Mouse (Mus musculus): ENCODE results near the gene Gchfr. TPM values are rescaled to one million over a fixed set of nuclear protein-coding genes. Genes with fewer than 3 reads are reported as not detected.

The Gchfr gene
- 97.7 and 115 TPM in 2 replicates for polyA plus RNA-seq (2015; fragmentation: Nextera tagmentation; extraction: Ambion mirVana)

DNA sequence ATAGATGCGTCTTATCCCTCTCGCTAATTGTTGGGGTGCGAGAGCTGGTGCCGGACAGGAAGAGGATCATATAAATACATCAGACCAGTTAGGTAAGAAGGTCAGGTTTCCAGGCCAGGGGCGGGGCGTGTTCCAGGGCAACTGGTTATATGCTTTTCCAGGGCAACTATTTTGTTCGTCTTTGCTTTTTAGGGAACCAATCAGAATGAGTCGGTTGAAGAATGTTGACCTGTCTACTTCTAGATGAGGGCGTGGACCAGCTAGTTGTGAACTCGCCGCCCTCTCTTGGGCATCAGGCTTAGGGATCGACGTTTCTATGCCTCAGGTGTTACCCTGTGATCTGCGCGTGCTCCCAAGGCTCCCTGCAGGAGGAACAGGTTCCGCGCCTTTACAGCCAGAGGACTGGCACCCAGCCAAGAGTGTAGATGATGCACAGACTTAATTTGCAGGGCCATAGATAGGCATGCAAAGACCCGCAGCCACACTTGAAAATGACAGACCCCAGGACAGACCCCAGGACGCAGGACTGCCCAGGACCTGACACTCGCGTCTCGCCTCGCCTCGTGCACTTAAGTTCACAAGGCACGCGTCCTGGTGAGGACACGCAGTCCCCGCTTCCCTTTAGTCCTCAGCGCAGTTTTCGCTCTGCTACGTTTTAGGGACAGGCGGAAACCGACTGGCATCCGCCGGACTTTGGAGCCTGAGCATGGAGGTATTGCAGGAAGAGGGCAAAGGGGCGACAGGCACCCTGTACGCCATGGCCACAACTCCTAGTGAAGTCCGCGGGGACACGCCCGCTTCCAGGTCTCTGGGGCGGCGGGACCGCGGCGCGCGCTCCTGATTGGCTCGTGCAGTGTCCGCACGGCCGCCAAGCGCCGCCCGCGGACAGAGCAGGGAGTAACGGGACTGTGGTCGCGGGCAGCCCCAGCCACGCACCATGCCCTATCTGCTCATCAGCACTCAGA lies at the start of gene Gchfr:
Gchfr (plus strand) TSS at position 873 of the 965 bp plus-strand sequence.
- Histone ChIP-seq H3K36me3 (ENCODE audit: control insufficient read depth, insufficient read depth) (no peaks in the 10 kb centered on the region; the same call in none of the 2 replicates), H3K4me3 (ENCODE audit: low read depth, low read length) (peak within 1 kb of the TSS; percentile 66), H3K9me3 (replicated peaks; ENCODE audit: control insufficient read depth, low read length) (no peaks in the 10 kb centered on the region), H3K4me2 (ENCODE audit: low read depth, low read length) (peak within 1 kb of the TSS; percentile 93), H3K27ac (ENCODE audit: low read length) (peak within 1 kb of the TSS; percentile 63), H3K27me3 (ENCODE audit: control insufficient read depth, insufficient read depth, low read depth, low read length) (peaks cover 30% of the 10 kb centered on the region), H3K4me1 (ENCODE audit: control insufficient read depth, low read depth, low read length) (peaks cover 20% of the 10 kb centered on the region), H3K9ac (ENCODE audit: low read depth, low read length) (peak within 1 kb of the TSS; percentile 68)
- ATAC-seq (ENCODE audit: low read depth) = peak; percentile 88
- WGBS (ENCODE audit: insufficient replicate concordance) = 1% methylated on average over 60 of the region's 60 CpGs

DNA sequence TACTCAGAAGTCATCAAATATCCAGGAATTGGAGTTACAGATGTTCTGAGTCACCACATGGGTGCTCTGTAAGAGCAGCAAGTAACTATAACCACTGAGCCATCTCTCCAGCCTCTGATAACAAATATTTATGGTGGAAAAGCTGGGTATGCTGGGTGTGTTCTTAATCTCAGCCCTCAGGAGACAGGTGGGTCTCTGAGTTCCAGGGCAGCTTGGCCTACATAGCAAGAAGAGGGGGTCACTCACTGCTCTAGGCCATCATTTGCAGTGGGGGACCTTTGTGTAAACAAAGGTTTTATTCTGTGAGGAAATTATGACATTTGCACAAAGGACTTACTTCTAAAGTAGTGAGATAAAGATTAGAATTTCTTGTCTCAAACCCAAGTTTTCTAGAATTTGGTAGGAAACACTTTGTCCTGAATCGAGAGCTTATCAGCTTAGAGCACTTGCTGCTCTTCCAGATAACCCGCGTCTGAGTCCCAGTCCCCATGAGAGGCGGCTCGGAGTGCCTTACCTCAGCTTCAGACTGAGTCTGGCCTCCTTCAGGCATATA lies 31.2 kb upstream of the Gchfr start:
- H3K36me3 ChIP-seq (ENCODE audit: control insufficient read depth, insufficient read depth) = peaks cover 72% of the 10 kb centered on the region
- H3K4me1 ChIP-seq (ENCODE audit: control insufficient read depth, low read depth, low read length) = peaks cover 27% of the 10 kb centered on the region
- H3K9me3 ChIP-seq (replicated peaks; ENCODE audit: control insufficient read depth, low read length) = no peaks in the 10 kb centered on the region
- H3K27me3 ChIP-seq (ENCODE audit: control insufficient read depth, insufficient read depth, low read depth, low read length) = no peaks in the 10 kb centered on the region
- H3K27ac ChIP-seq (ENCODE audit: low read length) = peak overlapping the region; percentile 97
- peak; percentile 98 for ATAC-seq (ENCODE audit: low read depth)
- H3K4me3 ChIP-seq (ENCODE audit: low read depth, low read length) = no peak overlapping the region
- 23% methylated on average over 5 of the region's 5 CpGs for WGBS (ENCODE audit: insufficient replicate concordance)
- H3K4me2 ChIP-seq (ENCODE audit: low read depth, low read length) = peak overlapping the region; percentile 52
- peak overlapping the region; percentile 36; the same call in 1 of the 2 replicates for H3K9ac ChIP-seq (ENCODE audit: low read depth, low read length)

DNA sequence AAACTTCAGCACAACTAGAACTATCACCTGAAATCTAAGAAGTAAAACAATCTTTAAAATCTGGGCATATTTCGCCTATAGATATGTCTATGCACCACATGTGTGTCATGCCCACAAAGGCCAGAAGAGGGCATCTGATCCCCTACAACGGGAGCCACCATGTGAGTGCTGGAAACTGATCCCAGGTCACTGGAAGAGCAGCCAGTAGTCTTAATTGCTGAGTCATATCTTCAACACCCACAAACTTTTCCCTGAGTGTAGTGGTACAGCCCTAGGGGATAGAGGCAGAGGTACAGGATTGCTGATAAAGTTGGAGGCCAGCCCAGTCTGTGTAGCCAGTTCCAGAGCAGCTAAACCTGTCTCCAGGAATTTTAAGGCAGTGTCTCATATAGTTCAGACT lies 22.4 kb upstream of the Gchfr start:
- Histone ChIP-seq H3K27me3 (ENCODE audit: control insufficient read depth, insufficient read depth, low read depth, low read length) (no peaks in the 10 kb centered on the region), H3K27ac (ENCODE audit: low read length) (no peak overlapping the region), H3K4me3 (ENCODE audit: low read depth, low read length) (no peak overlapping the region), H3K9ac (ENCODE audit: low read depth, low read length) (no peak overlapping the region), H3K36me3 (ENCODE audit: control insufficient read depth, insufficient read depth) (peaks cover 71% of the 10 kb centered on the region), H3K4me1 (ENCODE audit: control insufficient read depth, low read depth, low read length) (no peaks in the 10 kb centered on the region), H3K9me3 (replicated peaks; ENCODE audit: control insufficient read depth, low read length) (no peaks in the 10 kb centered on the region; the same call in 1 of the 2 replicates), H3K4me2 (ENCODE audit: low read depth, low read length) (no peak overlapping the region)
- 80% methylated on average over 2 of the region's 2 CpGs for WGBS (ENCODE audit: insufficient replicate concordance)
- peak; percentile 53 for ATAC-seq (ENCODE audit: low read depth)

DNA sequence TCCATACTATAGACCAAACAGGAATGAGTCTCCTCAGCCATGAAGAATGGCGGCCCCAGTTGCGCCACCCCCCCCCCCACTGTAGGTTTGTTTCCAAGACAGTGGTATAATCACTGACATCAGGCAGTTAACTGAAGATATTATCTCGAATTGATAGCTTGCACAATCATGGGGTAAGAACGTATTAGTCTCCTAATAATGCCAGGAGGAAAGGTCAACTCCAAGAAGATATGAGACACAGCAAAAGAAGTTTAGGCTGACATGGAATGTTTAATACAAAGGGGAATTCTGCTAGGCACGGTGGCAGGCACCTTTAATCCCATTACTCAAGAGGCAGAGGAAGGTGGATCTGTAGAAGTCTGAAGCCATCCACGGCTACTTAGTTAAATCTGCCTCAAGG lies 21.1 kb upstream of the Gchfr start:
- 84% methylated on average over 6 of the region's 6 CpGs for WGBS (ENCODE audit: insufficient replicate concordance)
- no peak for ATAC-seq (ENCODE audit: low read depth)
- H3K4me1 ChIP-seq (ENCODE audit: control insufficient read depth, low read depth, low read length) = no peaks in the 10 kb centered on the region

DNA sequence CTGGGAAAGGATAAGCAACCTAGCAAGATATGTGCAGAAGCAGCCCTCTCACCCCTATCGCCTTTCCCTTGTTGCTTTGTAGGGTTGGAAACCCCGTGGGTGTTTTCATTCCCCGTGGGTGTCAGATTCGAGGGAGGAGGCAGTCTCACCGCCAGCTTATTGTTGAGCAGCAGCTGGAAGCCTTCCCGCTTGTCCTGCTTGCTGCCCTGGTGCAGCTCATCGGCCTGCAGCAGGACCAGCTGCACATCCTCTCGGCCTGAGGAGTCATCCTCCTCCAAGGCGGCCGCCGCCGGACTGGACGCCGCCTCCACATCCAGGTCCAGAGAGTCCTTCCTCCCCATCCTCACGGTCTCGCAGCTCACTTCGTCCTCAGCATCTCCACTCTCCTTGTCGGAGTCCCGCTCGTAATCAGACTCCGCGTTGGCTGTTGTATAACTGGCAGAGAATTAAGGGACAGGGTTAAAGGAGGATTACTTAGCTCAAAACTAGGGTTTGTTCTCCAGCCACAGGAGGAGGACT lies 20.4 kb upstream of the Gchfr start:
- no peak for ATAC-seq (ENCODE audit: low read depth)
- 93% methylated on average over 22 of the region's 22 CpGs for WGBS (ENCODE audit: insufficient replicate concordance)
- H3K27ac ChIP-seq (ENCODE audit: low read length) = no peak overlapping the region
- no peaks in the 10 kb centered on the region for H3K27me3 ChIP-seq (ENCODE audit: control insufficient read depth, insufficient read depth, low read depth, low read length)
- peaks cover 5% of the 10 kb centered on the region for H3K4me1 ChIP-seq (ENCODE audit: control insufficient read depth, low read depth, low read length)
- peaks cover 71% of the 10 kb centered on the region for H3K36me3 ChIP-seq (ENCODE audit: control insufficient read depth, insufficient read depth)
- H3K9ac ChIP-seq (ENCODE audit: low read depth, low read length) = no peak overlapping the region
- H3K4me3 ChIP-seq (ENCODE audit: low read depth, low read length) = no peak overlapping the region
- H3K4me2 ChIP-seq (ENCODE audit: low read depth, low read length) = no peak overlapping the region
- no peaks in the 10 kb centered on the region; the same call in 1 of the 2 replicates for H3K9me3 ChIP-seq (replicated peaks; ENCODE audit: control insufficient read depth, low read length)

More for the DNA sequence above, 21.1 kb upstream of the Gchfr start:
- H3K27ac ChIP-seq (ENCODE audit: low read length) = no peak overlapping the region
- H3K9me3 ChIP-seq (replicated peaks; ENCODE audit: control insufficient read depth, low read length) = no peaks in the 10 kb centered on the region; the same call in 1 of the 2 replicates
- H3K9ac ChIP-seq (ENCODE audit: low read depth, low read length) = no peak overlapping the region
- no peak overlapping the region for H3K4me3 ChIP-seq (ENCODE audit: low read depth, low read length)
- H3K36me3 ChIP-seq (ENCODE audit: control insufficient read depth, insufficient read depth) = peaks cover 72% of the 10 kb centered on the region
- H3K4me2 ChIP-seq (ENCODE audit: low read depth, low read length) = no peak overlapping the region
- no peaks in the 10 kb centered on the region for H3K27me3 ChIP-seq (ENCODE audit: control insufficient read depth, insufficient read depth, low read depth, low read length)

DNA sequence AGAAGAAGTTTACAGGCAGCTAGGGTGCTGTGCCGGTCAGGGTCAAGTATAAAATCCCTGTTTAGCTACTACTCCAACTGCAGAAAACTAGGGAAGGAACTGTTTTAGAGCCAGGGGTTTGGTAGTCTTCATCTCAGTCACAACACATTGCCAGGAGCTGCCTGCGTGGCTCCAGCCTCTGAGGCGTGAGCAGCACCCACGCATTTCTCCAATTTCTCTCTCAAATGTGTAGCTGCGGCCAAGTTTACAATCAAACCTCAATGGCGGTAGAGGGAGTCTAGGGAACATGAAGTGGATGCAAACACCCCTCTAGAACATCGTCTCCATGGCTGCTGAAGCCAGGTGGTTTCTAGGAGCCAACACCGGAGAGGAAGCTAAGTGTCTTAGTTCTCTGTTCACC lies 19.8 kb upstream of the Gchfr start:
- ATAC-seq (ENCODE audit: low read depth) = no peak
- peaks cover 8% of the 10 kb centered on the region for H3K4me1 ChIP-seq (ENCODE audit: control insufficient read depth, low read depth, low read length)
- H3K27ac ChIP-seq (ENCODE audit: low read length) = no peak overlapping the region

DNA sequence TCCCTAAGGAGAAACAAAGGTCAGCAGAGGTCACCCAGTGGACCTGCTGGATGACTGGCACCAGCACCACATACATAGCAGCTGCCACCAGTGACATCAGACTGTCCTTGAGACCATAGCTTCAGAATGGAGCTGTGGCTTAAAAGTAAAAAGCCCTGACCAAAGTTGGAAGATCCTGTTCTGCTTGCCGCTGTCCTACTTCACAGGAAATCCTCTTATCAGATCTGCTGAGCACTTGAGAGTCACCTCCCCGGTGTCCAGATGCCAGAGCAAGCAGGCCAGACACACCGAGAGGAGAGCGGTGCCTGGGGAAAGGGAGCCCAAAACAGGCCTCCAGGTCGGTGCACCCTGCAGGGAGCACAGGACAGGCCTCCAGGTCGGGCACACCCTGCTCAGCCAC lies 15.3 kb upstream of the Gchfr start:
- Histone ChIP-seq H3K27ac (ENCODE audit: low read length) (0 out of 2 replicates have a peak overlapping the region, but pooled peaks have one; percentile 16), H3K9ac (ENCODE audit: low read depth, low read length) (no peak overlapping the region), H3K9me3 (replicated peaks; ENCODE audit: control insufficient read depth, low read length) (no peaks in the 10 kb centered on the region), H3K4me3 (ENCODE audit: low read depth, low read length) (no peak overlapping the region), H3K4me2 (ENCODE audit: low read depth, low read length) (no peak overlapping the region), H3K4me1 (ENCODE audit: control insufficient read depth, low read depth, low read length) (peaks cover 34% of the 10 kb centered on the region), H3K27me3 (ENCODE audit: control insufficient read depth, insufficient read depth, low read depth, low read length) (no peaks in the 10 kb centered on the region), H3K36me3 (ENCODE audit: control insufficient read depth, insufficient read depth) (peaks cover 55% of the 10 kb centered on the region)
- 54% methylated on average over 6 of the region's 6 CpGs for WGBS (ENCODE audit: insufficient replicate concordance)
- no peak for ATAC-seq (ENCODE audit: low read depth)

More for the DNA sequence above, 19.8 kb upstream of the Gchfr start:
- WGBS (ENCODE audit: insufficient replicate concordance) = 88% methylated on average over 8 of the region's 8 CpGs
- H3K9ac ChIP-seq (ENCODE audit: low read depth, low read length) = no peak overlapping the region
- H3K4me2 ChIP-seq (ENCODE audit: low read depth, low read length) = no peak overlapping the region
- H3K27me3 ChIP-seq (ENCODE audit: control insufficient read depth, insufficient read depth, low read depth, low read length) = no peaks in the 10 kb centered on the region
- H3K4me3 ChIP-seq (ENCODE audit: low read depth, low read length) = no peak overlapping the region
- no peaks in the 10 kb centered on the region; the same call in 1 of the 2 replicates for H3K9me3 ChIP-seq (replicated peaks; ENCODE audit: control insufficient read depth, low read length)
- H3K36me3 ChIP-seq (ENCODE audit: control insufficient read depth, insufficient read depth) = peaks cover 69% of the 10 kb centered on the region

DNA sequence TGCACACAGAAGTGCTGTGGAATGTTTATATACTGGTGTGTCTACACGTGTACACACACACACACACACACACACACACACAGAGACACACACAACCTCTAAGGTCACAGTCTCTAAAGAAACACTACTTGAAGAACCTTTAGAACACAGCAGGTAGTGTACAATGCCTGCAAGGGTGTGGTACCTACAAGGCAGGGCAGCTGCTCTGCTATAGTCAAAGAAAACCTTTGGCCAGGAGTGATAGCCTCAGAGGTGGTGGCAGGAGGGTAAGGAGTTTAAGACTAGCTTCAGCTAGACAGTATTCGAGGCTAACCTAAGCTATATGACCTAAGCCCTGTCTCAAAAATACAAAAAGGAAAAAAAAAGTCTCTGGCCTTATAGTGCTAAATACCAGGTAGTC lies 12.9 kb upstream of the Gchfr start:
- H3K4me3 ChIP-seq (ENCODE audit: low read depth, low read length) = peak overlapping the region; percentile 99
- peak overlapping the region; percentile 97 for H3K27ac ChIP-seq (ENCODE audit: low read length)
- peak overlapping the region; percentile 77 for H3K4me2 ChIP-seq (ENCODE audit: low read depth, low read length)
- no peaks in the 10 kb centered on the region for H3K27me3 ChIP-seq (ENCODE audit: control insufficient read depth, insufficient read depth, low read depth, low read length)
- peak; percentile 25 for ATAC-seq (ENCODE audit: low read depth)
- 50% methylated on average over 2 of the region's 2 CpGs for WGBS (ENCODE audit: insufficient replicate concordance)
- no peaks in the 10 kb centered on the region for H3K9me3 ChIP-seq (replicated peaks; ENCODE audit: control insufficient read depth, low read length)
- peaks cover 36% of the 10 kb centered on the region for H3K36me3 ChIP-seq (ENCODE audit: control insufficient read depth, insufficient read depth)
- peaks cover 38% of the 10 kb centered on the region for H3K4me1 ChIP-seq (ENCODE audit: control insufficient read depth, low read depth, low read length)
- peak overlapping the region; percentile 96 for H3K9ac ChIP-seq (ENCODE audit: low read depth, low read length)

Data from liver, embryonic 16.5 days (tissue).